Mouse (Mus musculus) heart, postnatal 0 days (tissue): ENCODE measurements around the gene Lrrc23. TPM values are rescaled to one million over a fixed set of nuclear protein-coding genes. Genes with fewer than 3 reads are reported as not detected.

Experiments
- ATAC-seq: fragments of 200-750 bp; cut with Nextera tagmentation; 2 replicates; pipeline ENCODE4 v1.8.0; 2017; ENCODE audit warnings: low read depth, moderate number of reproducible peaks, moderate library complexity; ENCODE audit not compliant: insufficient read depth
- DNase-seq: peaks from one replicate; pipeline ENCODE4 v3.0.0-alpha.2; 2016; ENCODE audit warnings: low spot score
- H3K27ac ChIP-seq: fragments of 300-500 bp; sonication (generic); 2 replicates; pipeline ENCODE4 v1.5.1; 2014; ENCODE audit warnings: low read depth, mild to moderate bottlenecking
- H3K27me3 ChIP-seq: fragments of 300-500 bp; sonication (generic); 2 replicates; pipeline ENCODE4 v1.6.1; 2014; ENCODE audit warnings: low read length, mixed read lengths; ENCODE audit not compliant: control insufficient read depth, insufficient read depth
- H3K36me3 ChIP-seq: fragments of 300-500 bp; sonication (generic); replicated peaks from 2 replicates; pipeline ENCODE4 v1.6.1; 2014; ENCODE audit warnings: low read length, mixed read lengths; ENCODE audit not compliant: control insufficient read depth, insufficient read depth
- H3K4me1 ChIP-seq: fragments of 300-500 bp; sonication (generic); 2 replicates; pipeline ENCODE4 v1.6.1; 2014; ENCODE audit warnings: antibody characterized with exemption; ENCODE audit not compliant: control insufficient read depth, insufficient read depth
- H3K4me2 ChIP-seq: fragments of 300-500 bp; sonication (generic); 2 replicates; pipeline ENCODE4 v1.6.1; 2014; ENCODE audit warnings: low read depth, mild to moderate bottlenecking, low read length, moderate library complexity
- H3K4me3 ChIP-seq: fragments of 300-500 bp; sonication (generic); 2 replicates; pipeline ENCODE4 v1.5.1; 2014; ENCODE audit warnings: low read depth, low read length
- H3K9ac ChIP-seq: fragments of 300-500 bp; sonication (generic); replicated peaks from 2 replicates; pipeline ENCODE4 v1.6.1; 2014; ENCODE audit warnings: low read depth, low read length, mixed read lengths
- H3K9me3 ChIP-seq: fragments of 300-500 bp; sonication (generic); replicated peaks from 2 replicates; pipeline ENCODE4 v1.6.1; 2016; ENCODE audit warnings: low read length; ENCODE audit not compliant: control insufficient read depth
- CTCF ChIP-seq: IDR thresholded peaks from 2 replicates; pipeline ENCODE4 v1.5.1; 2016; ENCODE audit warnings: antibody characterized with exemption, control low read depth, low read depth
- EP300 ChIP-seq: IDR thresholded peaks from 2 replicates; pipeline ENCODE4 v1.6.1; 2016; ENCODE audit warnings: antibody characterized with exemption, low read depth
- WGBS: fragments of 180-500 bp; shearing (Covaris S2); extraction: QIAGEN DNeasy Blood & Tissue Kit; methylation state at CpG from one replicate; pipeline ENCODE4 v1.1.7; 2014; 5-methylcytosine and 5-hydroxymethylcytosine counted together
- polyA plus RNA-seq: library from polyadenylated mRNA; unstranded; fragments of >200 nt; fragmentation: Nextera tagmentation; extraction: Ambion mirVana; gene quantifications from 2 replicates; pipeline ENCODE4 v1.2.1, GENCODE M21; 2015
- total RNA-seq: library from RNA; depleted of rRNA; stranded (reverse); fragments of >200 nt; gene quantifications from 2 replicates; pipeline ENCODE4 v1.2.3, GENCODE M21; 2014; ENCODE audit warnings: low replicate concordance

The Lrrc23 gene
- total and polyA plus RNA-seq, 2 experiments from 2014 or later: not detected

DNA sequence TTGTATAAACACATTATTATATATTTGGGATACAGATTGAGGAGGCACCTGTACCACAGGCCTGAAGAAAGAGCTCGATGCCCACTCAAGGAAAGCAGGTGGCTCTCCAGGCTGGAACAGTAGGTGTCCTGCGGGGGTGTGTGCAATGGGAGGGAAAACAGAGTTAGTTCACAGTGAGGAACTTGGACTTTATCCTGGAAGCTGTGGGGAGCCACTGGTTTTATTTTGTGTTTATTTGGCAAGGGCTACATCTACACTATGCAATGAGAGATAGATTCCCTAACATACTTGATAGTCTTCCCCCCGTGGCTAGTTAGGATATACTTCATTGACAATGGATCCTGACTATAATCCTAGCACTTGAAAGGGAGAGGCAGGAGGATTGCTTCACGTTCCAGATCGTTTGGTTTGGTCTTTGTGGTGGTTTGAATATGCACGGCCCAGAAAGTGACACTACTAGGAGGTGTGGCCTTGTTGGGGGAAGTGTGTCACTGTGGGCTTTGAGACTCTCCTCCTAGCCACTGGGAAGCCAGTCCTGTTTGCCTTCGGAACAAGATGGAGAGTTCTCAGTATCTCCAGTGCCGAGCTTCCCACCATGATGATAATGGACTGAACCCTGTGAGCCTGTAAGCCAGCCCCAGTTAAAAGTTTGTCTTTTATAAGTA is 7.4 kb upstream of the Lrrc23 start:
- ATAC-seq (no peak), DNase-seq (no peak)
- no peak overlapping the region for H3K27ac ChIP-seq
- TF ChIP-seq CTCF (no peak), EP300 (no peak)
- no peaks in the 10 kb centered on the region for H3K36me3 ChIP-seq
- 49% methylated on average over 8 of the region's 8 CpGs for WGBS
- H3K4me1 ChIP-seq: peaks cover 6% of the 10 kb centered on the region; the same call in 1 of the 2 replicates
- H3K9ac ChIP-seq: no peak overlapping the region
- no peaks in the 10 kb centered on the region for H3K9me3 ChIP-seq
- no peaks in the 10 kb centered on the region for H3K27me3 ChIP-seq
- H3K4me3 ChIP-seq: no peak overlapping the region
- no peak overlapping the region for H3K4me2 ChIP-seq

DNA sequence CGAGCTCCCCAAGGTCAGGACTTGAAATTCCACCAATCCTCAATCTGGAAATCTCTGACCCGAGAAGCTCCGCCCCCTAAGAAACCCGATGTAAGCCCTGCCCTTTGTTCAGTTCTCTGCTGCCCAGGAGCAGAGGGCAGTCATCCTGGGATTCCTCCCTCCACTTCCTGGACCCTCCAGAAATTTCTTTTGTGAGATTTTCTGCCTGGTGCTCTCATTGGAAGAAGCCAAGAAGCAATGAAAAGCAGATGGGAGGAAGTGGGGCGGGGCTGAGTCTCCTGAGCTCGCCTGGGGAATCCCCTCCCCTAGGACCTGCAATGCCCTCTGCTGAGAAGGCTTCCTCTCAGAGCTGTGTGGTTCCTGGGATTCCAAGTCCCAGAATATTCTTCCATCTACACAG is 2.9 kb upstream of the Lrrc23 start:
- 24% methylated on average over 6 of the region's 6 CpGs for WGBS
- ATAC-seq (peak; percentile 32), DNase-seq (no peak)
- Histone ChIP-seq H3K4me3 (peak overlapping the region; percentile 22; the same call in 1 of the 2 replicates), H3K27me3 (0 out of 2 replicates have a peak, but pooled peaks cover 6% of the 10 kb centered on the region), H3K36me3 (no peaks in the 10 kb centered on the region), H3K4me1 (peaks cover 6% of the 10 kb centered on the region; the same call in 1 of the 2 replicates), H3K9ac (no peak overlapping the region), H3K9me3 (no peaks in the 10 kb centered on the region), H3K27ac (no peak overlapping the region), H3K4me2 (peak overlapping the region; percentile 39; the same call in 1 of the 2 replicates)
- TF ChIP-seq CTCF (no peak), EP300 (no peak)

DNA sequence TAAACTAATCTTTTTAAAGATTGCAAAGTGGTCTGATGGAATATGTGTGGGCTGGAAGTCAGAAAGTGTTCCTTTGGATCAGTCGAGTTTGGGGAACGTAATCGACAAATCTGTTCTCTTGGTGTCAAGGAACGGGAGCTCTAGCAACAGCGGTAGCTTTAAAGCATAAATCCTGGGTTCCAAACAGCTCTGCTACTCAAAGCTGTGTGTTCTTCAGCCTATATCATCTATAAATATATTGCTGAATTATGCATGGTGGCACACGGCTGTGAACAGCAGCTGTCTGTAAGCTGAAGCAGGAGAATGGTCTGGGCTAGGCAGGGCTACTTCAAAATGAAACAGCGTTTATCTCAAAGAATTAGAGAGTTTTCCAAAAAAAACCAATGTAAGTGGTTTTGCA is 1.4 kb upstream of the Lrrc23 start:
- H3K27ac ChIP-seq: no peak overlapping the region
- H3K4me2 ChIP-seq: no peak overlapping the region
- WGBS: 84% methylated on average over 7 of the region's 7 CpGs
- H3K36me3 ChIP-seq: no peaks in the 10 kb centered on the region
- 0 out of 2 replicates have a peak, but pooled peaks cover 6% of the 10 kb centered on the region for H3K27me3 ChIP-seq
- TF ChIP-seq EP300 (no peak), CTCF (no peak)
- no peak for DNase-seq
- H3K9me3 ChIP-seq: no peaks in the 10 kb centered on the region
- H3K4me1 ChIP-seq: peaks cover 6% of the 10 kb centered on the region; the same call in 1 of the 2 replicates
- no peak overlapping the region for H3K4me3 ChIP-seq
- H3K9ac ChIP-seq: no peak overlapping the region
- no peak for ATAC-seq

DNA sequence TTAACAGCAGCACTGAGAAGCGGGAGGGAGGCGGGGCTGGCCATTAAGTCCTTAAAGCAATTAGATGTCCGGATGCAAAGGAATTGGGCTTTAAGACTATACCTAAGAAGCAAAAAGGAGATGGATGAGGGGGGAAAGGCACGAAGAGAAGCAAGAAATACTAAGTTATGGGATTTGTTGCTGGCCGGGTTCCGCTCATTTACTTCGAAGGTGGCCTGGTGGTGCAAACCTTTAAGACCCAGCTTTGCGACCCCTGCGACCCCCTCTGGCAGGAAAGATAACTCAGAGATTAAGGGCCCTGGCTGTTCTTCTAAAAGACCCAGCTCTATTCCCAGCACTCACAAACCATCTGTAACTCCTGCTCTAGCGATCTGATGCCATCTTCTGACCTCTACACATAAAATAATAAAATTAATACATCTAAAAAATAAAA is 473 bp upstream of the Lrrc23 start:
- Histone ChIP-seq H3K4me1 (peaks cover 6% of the 10 kb centered on the region; the same call in 1 of the 2 replicates), H3K36me3 (no peaks in the 10 kb centered on the region), H3K4me3 (peak overlapping the region; percentile 33), H3K9ac (no peak overlapping the region), H3K4me2 (peak overlapping the region; percentile 65), H3K27ac (no peak overlapping the region), H3K27me3 (0 out of 2 replicates have a peak, but pooled peaks cover 6% of the 10 kb centered on the region), H3K9me3 (no peaks in the 10 kb centered on the region)
- TF ChIP-seq EP300: no peak
- no peak for TF ChIP-seq CTCF
- no peak for DNase-seq
- WGBS: 8% methylated on average over 10 of the region's 10 CpGs
- ATAC-seq: no peak; the same call in 1 of the 2 replicates

DNA sequence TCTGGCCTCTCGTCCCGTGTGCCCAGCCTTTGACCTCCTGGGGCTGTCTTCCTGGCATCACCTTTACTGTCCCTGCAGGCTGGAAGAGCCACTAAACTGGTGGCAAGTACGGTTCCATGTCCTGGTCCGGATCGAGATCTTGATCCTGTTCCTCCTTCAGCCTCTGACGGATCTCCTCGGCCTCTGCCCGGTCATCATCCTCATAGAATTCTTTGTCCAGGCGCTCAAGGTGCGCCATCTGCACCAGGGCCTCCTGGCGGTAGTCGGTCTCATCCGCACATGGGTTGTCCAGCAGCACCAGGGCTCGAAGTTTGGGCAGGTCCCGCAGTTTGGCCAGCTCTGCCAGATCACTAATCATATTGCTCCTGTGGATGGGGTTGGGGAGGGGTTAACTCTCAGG is 9.0 kb downstream of the Lrrc23 start:
- no peak overlapping the region for H3K9ac ChIP-seq
- no peak for ATAC-seq
- 82% methylated on average over 15 of the region's 15 CpGs for WGBS
- H3K4me1 ChIP-seq: peaks cover 7% of the 10 kb centered on the region; the same call in 1 of the 2 replicates
- no peak overlapping the region for H3K4me2 ChIP-seq
- no peaks in the 10 kb centered on the region for H3K36me3 ChIP-seq
- DNase-seq: no peak
- 0 out of 2 replicates have a peak, but pooled peaks cover 7% of the 10 kb centered on the region for H3K27me3 ChIP-seq
- H3K9me3 ChIP-seq: no peaks in the 10 kb centered on the region
- H3K4me3 ChIP-seq: no peak overlapping the region
- H3K27ac ChIP-seq: no peak overlapping the region
- TF ChIP-seq CTCF (no peak), EP300 (no peak)
